Mouse (Mus musculus) cerebellum, adult 11-12 months (tissue): ENCODE results near the gene Btbd16.

Source experiments
- DNase-seq: peaks from one replicate; pipeline ENCODE4 v3.0.0; 2022

The Btbd16 gene

GRCm38 (mm10) chr7:130866640-130867039, 92.8 kb downstream of the Btbd16 start:
- DNase-seq, result no peak

DNA sequence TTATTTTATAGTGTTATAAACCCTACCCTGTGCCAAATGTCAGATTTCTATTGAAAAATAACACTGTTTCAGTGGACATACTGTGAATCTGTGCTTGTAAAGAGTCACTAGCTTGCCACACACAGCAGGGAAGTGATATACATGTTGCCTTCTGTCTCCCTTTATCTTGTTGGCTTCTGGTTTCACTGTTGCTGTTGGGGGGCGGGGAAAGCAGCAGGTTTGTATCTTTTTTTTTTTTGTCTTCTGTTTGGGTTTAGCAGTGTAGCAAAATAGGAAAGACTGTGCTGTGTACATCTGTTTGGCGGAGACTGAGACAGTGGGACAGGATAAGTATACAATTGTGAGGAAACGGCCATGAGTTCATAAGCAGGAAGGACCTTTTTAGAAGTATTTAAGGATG, 93.4 kb downstream of the Btbd16 start:
- DNase-seq, result no peak
